Mouse (Mus musculus) thymus, postnatal 14 days (tissue): ENCODE measurements at regions not wholly inside any gene's neighbourhood (a gene's known extent, or its start where the extent isn't known, plus 50 kb on each side); places are given as distances from the start of the nearest gene placed in this dataset.

Source experiments
- DNase-seq: peaks from one replicate; pipeline ENCODE4 v3.0.0; 2021

- no peak for DNase-seq
These were observed 149.7 kb upstream of the Cdh4 start for GRCm38 (mm10) chr2:179292566-179292965.

- no peak for DNase-seq
These were observed 149.1 kb upstream of the Cdh4 start for GRCm38 (mm10) chr2:179293114-179293513.

GRCm38 (mm10) chr2:179297057-179297456, 145.2 kb upstream of the Cdh4 start:
- no peak for DNase-seq

- no peak for DNase-seq
These were observed 138.5 kb upstream of the Cdh4 start for GRCm38 (mm10) chr2:179303765-179304164.

- DNase-seq, result no peak
These were observed 134.8 kb upstream of the Cdh4 start for GRCm38 (mm10) chr2:179307286-179307931.

- DNase-seq, result no peak
These were observed 134.3 kb upstream of the Cdh4 start for GRCm38 (mm10) chr2:179307932-179308303.

- DNase-seq, result no peak
These were observed 124.2 kb upstream of the Cdh4 start for GRCm38 (mm10) chr2:179318046-179318445.

- no peak for DNase-seq
These were observed 117.0 kb upstream of the Cdh4 start for GRCm38 (mm10) chr2:179325242-179325641.

GRCm38 (mm10) chr2:179332872-179333489, 109.2 kb upstream of the Cdh4 start:
- no peak for DNase-seq

GRCm38 (mm10) chr2:179333587-179333986, 108.6 kb upstream of the Cdh4 start:
- no peak for DNase-seq

- DNase-seq, result no peak
These were observed 106.0 kb upstream of the Cdh4 start for GRCm38 (mm10) chr2:179336235-179336634.

GRCm38 (mm10) chr2:179352676-179353075, 89.6 kb upstream of the Cdh4 start:
- DNase-seq, result no peak

GRCm38 (mm10) chr2:179354866-179355265, 87.4 kb upstream of the Cdh4 start:
- DNase-seq, result no peak

- DNase-seq, result no peak
These were observed 71.2 kb upstream of the Cdh4 start for GRCm38 (mm10) chr2:179370882-179371546.

GRCm38 (mm10) chr2:179371553-179371952, 70.7 kb upstream of the Cdh4 start:
- DNase-seq, result no peak

GRCm38 (mm10) chr2:179379691-179380443, 62.4 kb upstream of the Cdh4 start:
- DNase-seq, result no peak

- DNase-seq, result no peak
These were observed 61.9 kb upstream of the Cdh4 start for GRCm38 (mm10) chr2:179380444-179380705.

GRCm38 (mm10) chr2:179381916-179382315, 60.3 kb upstream of the Cdh4 start:
- DNase-seq, result no peak

- DNase-seq, result no peak
These were observed 59.6 kb upstream of the Cdh4 start for GRCm38 (mm10) chr2:179382594-179382993.

GRCm38 (mm10) chr2:179386871-179387270, 55.4 kb upstream of the Cdh4 start:
- DNase-seq, result no peak

- no peak for DNase-seq
These were observed 51.7 kb upstream of the Cdh4 start for GRCm38 (mm10) chr2:179390486-179390885.

- DNase-seq, result no peak
These were observed 51.2 kb upstream of the Cdh4 start for GRCm38 (mm10) chr2:179390924-179391461.
